Mouse (Mus musculus) liver, embryonic 18 days (tissue): ENCODE results near the gene Drg1. TPM values are rescaled to one million over a fixed set of nuclear protein-coding genes. Genes with fewer than 3 reads are reported as not detected.

Experiments used
- polyA plus RNA-seq: library from polyadenylated mRNA; depleted of rRNA; stranded (reverse); fragments of >200 nt; gene quantifications from 2 replicates; pipeline ENCODE4 v1.2.3, GENCODE M21; 2012; rRNA removed

Gene Drg1
- 31.8 and 32.1 TPM in 2 replicates for polyA plus RNA-seq

DNA sequence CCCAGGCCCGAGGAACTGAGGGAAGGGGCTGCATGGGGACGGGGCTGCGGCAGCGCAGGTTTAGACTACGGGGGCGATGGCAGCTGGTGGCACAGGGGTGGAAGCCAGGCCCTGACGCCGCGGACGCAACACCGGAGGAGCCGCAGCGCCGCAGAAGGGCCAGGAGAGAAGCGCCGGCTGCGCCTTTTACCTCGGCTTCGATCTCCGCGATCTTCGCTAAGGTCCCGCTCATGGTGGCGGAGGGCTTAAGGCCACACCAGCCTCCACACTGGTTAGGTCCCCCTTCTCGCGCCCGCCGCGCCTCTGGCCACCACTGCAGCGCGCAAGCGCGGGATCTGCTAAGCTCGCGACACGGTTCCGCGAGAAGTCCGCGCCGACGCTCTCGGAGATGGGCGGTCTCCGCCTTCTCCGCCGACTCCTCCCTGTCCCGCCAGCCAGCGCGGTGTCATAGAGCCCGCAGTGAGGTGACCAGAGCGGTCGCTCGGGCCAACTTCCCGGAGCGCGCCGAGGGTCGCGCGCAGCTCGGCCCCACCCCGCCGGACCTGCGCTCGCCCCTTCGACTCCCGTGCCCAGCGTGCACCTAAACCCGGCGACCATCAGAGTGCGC is at the start of gene Drg1:
TSS of gene Drg1 (minus strand) at position 337 of the 607 bp plus-strand sequence.

DNA sequence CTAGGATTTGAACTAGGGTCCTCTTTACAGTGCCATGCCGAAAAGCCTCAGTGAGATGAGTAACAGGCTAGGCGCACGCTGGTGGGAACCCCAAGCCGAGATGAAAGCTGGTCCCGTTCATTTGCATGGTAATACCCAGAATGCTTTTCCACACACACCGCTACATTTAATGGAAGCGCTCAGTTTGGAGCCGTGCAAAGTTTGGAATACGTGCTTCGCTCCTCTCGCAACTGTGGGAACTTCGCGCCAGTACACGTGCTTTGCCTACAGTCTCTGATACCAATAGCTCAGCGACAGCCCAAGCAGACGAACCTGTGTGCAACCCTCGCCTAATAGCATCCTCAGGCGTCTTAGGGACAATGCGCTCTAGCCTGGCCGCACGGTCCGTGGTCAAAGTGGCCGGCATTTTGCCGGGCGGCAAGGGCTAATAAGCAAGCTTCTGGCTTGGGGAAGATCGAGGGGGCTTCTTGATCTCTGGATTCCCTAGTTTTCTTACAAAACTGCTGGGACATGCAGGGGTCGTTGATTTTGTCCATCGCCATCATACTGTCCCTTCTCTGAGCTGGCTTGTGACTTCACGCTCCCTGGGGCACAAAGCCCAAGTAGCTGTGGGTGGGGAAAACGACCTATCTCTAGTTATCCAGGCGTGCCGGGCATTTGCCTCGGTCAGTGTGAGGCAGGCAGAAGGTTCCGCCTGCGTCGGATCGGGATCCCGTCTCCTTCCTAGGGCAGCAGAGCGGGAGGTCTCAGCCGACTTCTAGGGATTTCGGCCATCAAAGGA is 22.5 kb upstream of the Drg1 start, which contains the start of gene Patz1:
TSS of gene Patz1 (plus strand) at position 354 of the 781 bp plus-strand sequence.

DNA sequence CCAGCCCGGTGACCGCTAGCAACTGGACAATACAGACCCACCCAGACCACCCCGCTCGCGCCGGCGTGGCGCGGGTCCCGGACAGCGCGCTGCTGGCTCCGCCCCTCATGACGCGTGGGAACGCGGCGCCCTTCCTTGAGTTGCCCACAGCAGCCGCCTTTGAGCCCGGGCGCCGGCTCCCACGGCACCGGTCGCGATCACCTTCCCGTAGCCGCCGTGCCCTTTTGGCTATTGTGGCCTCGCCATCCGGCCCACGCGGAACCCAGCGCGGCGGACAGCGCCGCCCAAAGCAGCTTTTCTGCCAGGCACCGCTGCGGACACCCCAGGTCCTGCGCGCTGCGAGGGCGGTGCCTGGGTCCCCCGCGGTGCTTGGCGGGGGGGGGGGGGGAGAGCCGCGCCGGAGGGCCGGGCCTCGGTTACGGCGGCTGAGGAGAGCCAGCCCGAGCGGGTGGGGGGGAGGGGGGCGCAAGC is 63.9 kb downstream of the Drg1 start, which contains the start of gene Eif4enif1:
TSS of gene Eif4enif1 (plus strand) at position 162 of the 471 bp plus-strand sequence.

DNA sequence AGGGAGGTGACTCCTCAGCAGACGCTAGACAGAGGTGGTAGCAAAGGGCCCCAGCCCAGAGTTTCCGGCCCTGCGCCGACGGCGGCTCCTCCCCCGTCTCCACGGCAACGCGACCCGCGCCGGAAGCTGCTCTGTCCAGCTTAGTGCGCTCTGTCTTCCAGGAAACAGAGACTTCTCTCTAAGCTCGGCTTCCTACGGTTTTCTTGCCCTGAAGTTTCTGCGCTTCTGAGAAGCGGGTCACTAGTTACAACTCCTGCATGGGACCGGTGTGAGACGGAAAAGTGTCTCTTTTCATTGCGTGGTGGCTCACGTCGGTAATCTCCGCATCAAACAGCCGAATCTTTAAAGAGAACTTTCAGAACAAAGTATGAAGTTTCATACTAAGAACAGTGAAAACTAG is 72.9 kb downstream of the Drg1 start, which contains the start of gene Sfi1:
TSS of gene Sfi1 (minus strand) at position 101 of the 400 bp plus-strand sequence.

Other genes starting within 250 kb of the Drg1 start
- gene Sfi1, start 73.0 kb downstream of the Drg1 start, polyA plus RNA-seq: 5.4 and 6.8 TPM in 2 replicates
- 26.2 and 27.7 TPM in 2 replicates for gene Eif4enif1, start 64.0 kb downstream of the Drg1 start, polyA plus RNA-seq
- gene Patz1, start 22.5 kb upstream of the Drg1 start, polyA plus RNA-seq: 10.9 and 12.1 TPM in 2 replicates
- 1.7 and 1.8 TPM in 2 replicates for gene Pik3ip1, start 64.0 kb upstream of the Drg1 start, polyA plus RNA-seq
- gene Limk2, start 142.8 kb upstream of the Drg1 start, polyA plus RNA-seq: 7.5 and 8.3 TPM in 2 replicates
- gene Rnf185, start 185.9 kb upstream of the Drg1 start, polyA plus RNA-seq: 10.4 and 11.3 TPM in 2 replicates
- 0.07 TPM in 2 replicates for gene Pla2g3, start 221.9 kb upstream of the Drg1 start, polyA plus RNA-seq
- gene Inpp5j, start 238.4 kb upstream of the Drg1 start, polyA plus RNA-seq: 0.81 and 1.1 TPM in 2 replicates
- 11.6 and 13.5 TPM in 2 replicates for gene Selenom, start 248.3 kb upstream of the Drg1 start, polyA plus RNA-seq